Mouse (Mus musculus): ENCODE data around the gene Rps12-ps3.

Rps12-ps3 gene

GRCm38 (mm10) chr19:59352760-59353159 lies 30.7 kb downstream of the Rps12-ps3 start:
- DNase-seq, result no peak

- no peak for DNase-seq
Observed at GRCm38 (mm10) chr19:59354906-59355305, 32.8 kb downstream of the Rps12-ps3 start.

- no peak for DNase-seq
Observed at GRCm38 (mm10) chr19:59356388-59356787, 34.3 kb downstream of the Rps12-ps3 start.

- DNase-seq, result no peak
Observed at GRCm38 (mm10) chr19:59356843-59357595, 34.9 kb downstream of the Rps12-ps3 start.

- no peak for DNase-seq
Observed at GRCm38 (mm10) chr19:59357878-59358277, 35.8 kb downstream of the Rps12-ps3 start.

- DNase-seq, result no peak
Observed at GRCm38 (mm10) chr19:59359202-59359601, 37.1 kb downstream of the Rps12-ps3 start.

GRCm38 (mm10) chr19:59360486-59360896 lies 38.4 kb downstream of the Rps12-ps3 start:
- no peak for DNase-seq

GRCm38 (mm10) chr19:59362646-59363045 lies 40.6 kb downstream of the Rps12-ps3 start:
- DNase-seq, result no peak

- no peak for DNase-seq
Observed at GRCm38 (mm10) chr19:59363666-59364065, 41.6 kb downstream of the Rps12-ps3 start.

GRCm38 (mm10) chr19:59366724-59367123 lies 44.6 kb downstream of the Rps12-ps3 start:
- DNase-seq, result no peak

GRCm38 (mm10) chr19:59367892-59368291 lies 45.8 kb downstream of the Rps12-ps3 start:
- no peak for DNase-seq

GRCm38 (mm10) chr19:59371016-59371415 lies 48.9 kb downstream of the Rps12-ps3 start:
- no peak for DNase-seq
